Mouse (Mus musculus) lung, embryonic 14.5 days (tissue): Measurements from ENCODE around the gene Hist1h3g. TPM values are rescaled to one million over a fixed set of nuclear protein-coding genes. Genes with fewer than 3 reads are reported as not detected.

Experiments used
- ATAC-seq: fragments of 200-750 bp; cut with Nextera tagmentation; 2 replicates; pipeline ENCODE4 v1.8.0; 2017; ENCODE audit warnings: mild to moderate bottlenecking, moderate TSS enrichment, moderate library complexity; ENCODE audit not compliant: insufficient read depth
- DNase-seq: peaks from one replicate; pipeline ENCODE4 v3.0.0-alpha.2; 2015
- H3K27ac ChIP-seq: fragments of 300-500 bp; sonication (generic); 2 replicates; pipeline ENCODE4 v1.5.1; 2014; ENCODE audit warnings: low read depth, mild to moderate bottlenecking, moderate library complexity
- H3K27me3 ChIP-seq: fragments of 300-500 bp; sonication (generic); 2 replicates; pipeline ENCODE4 v1.6.1; 2014; ENCODE audit warnings: low read length, control low read depth; ENCODE audit not compliant: insufficient read depth
- H3K36me3 ChIP-seq: fragments of 300-500 bp; sonication (generic); 2 replicates; pipeline ENCODE4 v1.6.1; 2014; ENCODE audit warnings: control low read depth; ENCODE audit not compliant: insufficient read depth
- H3K4me1 ChIP-seq: fragments of 300-500 bp; sonication (generic); 2 replicates; pipeline ENCODE4 v1.6.1; 2014; ENCODE audit warnings: antibody characterized with exemption, control low read depth; ENCODE audit not compliant: insufficient read depth
- H3K4me2 ChIP-seq: fragments of 300-500 bp; sonication (generic); 2 replicates; pipeline ENCODE4 v1.6.1; 2014; ENCODE audit warnings: mild to moderate bottlenecking
- H3K4me3 ChIP-seq: fragments of 300-500 bp; sonication (generic); 2 replicates; pipeline ENCODE4 v1.5.1; 2014; ENCODE audit warnings: low read depth, low read length
- H3K9ac ChIP-seq: fragments of 300-500 bp; sonication (generic); 2 replicates; pipeline ENCODE4 v1.6.1; 2014
- H3K9me3 ChIP-seq: fragments of 300-500 bp; sonication (generic); 2 replicates; pipeline ENCODE4 v1.6.1; 2016; ENCODE audit warnings: low read depth, low read length, control low read depth
- CTCF ChIP-seq: IDR thresholded peaks from 2 replicates; pipeline ENCODE4 v1.5.1; 2016; ENCODE audit warnings: antibody characterized with exemption, low read depth
- WGBS: fragments of 180-500 bp; shearing (Covaris S2); extraction: QIAGEN DNeasy Blood & Tissue Kit; methylation state at CpG from one replicate; pipeline ENCODE4 v1.1.7; 2014; 5-methylcytosine and 5-hydroxymethylcytosine counted together
- polyA plus RNA-seq: library from polyadenylated mRNA; unstranded; fragments of >200 nt; fragmentation: Nextera tagmentation; extraction: Ambion mirVana; gene quantifications from 2 replicates; pipeline ENCODE4 v1.2.1, GENCODE M21; 2014

Gene Hist1h3g
- polyA plus RNA-seq, 1 experiment from 2014 or later, result 6.6 TPM

DNA sequence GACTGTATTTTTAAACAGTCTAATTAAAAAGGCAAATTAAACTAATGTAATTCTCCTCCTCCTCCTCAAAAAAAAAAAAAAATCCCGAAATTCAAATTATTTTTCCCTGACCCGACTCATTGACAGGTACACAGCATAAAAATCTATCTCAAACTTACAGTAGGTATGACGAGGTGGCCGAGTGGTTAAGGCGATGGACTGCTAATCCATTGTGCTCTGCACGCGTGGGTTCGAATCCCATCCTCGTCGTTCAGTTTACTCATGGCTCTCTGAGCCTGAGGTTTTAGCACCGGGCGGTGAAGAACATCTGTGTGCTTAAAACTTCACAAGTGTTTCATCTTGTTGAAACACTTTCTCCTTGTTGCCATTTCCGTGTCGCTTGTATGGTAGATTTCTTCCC, 13.5 kb upstream of the Hist1h3g start:
- H3K27ac ChIP-seq, result no peak overlapping the region
- no peak for TF ChIP-seq CTCF
- peak overlapping the region; percentile 53 for H3K4me2 ChIP-seq
- H3K9me3 ChIP-seq, result no peaks in the 10 kb centered on the region
- DNase-seq (peak; percentile 91), ATAC-seq (peak; percentile 49; the same call in 1 of the 2 replicates)
- no peak overlapping the region for H3K9ac ChIP-seq
- no peaks in the 10 kb centered on the region for H3K36me3 ChIP-seq
- WGBS, result under 1% methylated on average over 14 of the region's 14 CpGs
- peak overlapping the region; percentile 15 for H3K4me3 ChIP-seq
- no peaks in the 10 kb centered on the region for H3K27me3 ChIP-seq
- H3K4me1 ChIP-seq, result 0 out of 2 replicates have a peak, but pooled peaks cover 4% of the 10 kb centered on the region

DNA sequence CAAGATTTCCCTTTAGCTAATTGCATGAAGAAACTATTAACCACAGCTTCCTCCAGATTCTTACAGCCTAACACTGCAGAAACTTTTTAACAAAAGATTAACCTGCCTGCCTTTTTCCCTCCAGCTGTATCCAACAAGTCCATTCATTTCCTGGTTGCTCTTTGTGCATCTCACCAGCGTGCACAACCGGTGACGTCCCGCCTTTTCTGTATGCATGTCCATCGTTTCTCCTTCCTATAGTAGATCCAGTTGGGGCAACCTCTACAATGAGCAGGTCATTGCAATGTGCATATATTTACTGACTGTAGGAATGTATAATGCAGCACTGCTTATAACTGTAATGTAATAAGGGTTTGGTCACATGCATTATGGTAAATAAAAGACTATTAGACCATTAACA, 11.2 kb upstream of the Hist1h3g start:
- H3K36me3 ChIP-seq, result no peaks in the 10 kb centered on the region
- H3K4me1 ChIP-seq, result 0 out of 2 replicates have a peak, but pooled peaks cover 10% of the 10 kb centered on the region
- no peaks in the 10 kb centered on the region for H3K9me3 ChIP-seq
- no peak overlapping the region for H3K4me3 ChIP-seq
- DNase-seq (no peak), ATAC-seq (no peak)
- no peaks in the 10 kb centered on the region for H3K27me3 ChIP-seq
- WGBS, result 48% methylated on average over 5 of the region's 5 CpGs
- H3K4me2 ChIP-seq, result no peak overlapping the region
- no peak overlapping the region for H3K27ac ChIP-seq
- no peak overlapping the region for H3K9ac ChIP-seq
- no peak for TF ChIP-seq CTCF

DNA sequence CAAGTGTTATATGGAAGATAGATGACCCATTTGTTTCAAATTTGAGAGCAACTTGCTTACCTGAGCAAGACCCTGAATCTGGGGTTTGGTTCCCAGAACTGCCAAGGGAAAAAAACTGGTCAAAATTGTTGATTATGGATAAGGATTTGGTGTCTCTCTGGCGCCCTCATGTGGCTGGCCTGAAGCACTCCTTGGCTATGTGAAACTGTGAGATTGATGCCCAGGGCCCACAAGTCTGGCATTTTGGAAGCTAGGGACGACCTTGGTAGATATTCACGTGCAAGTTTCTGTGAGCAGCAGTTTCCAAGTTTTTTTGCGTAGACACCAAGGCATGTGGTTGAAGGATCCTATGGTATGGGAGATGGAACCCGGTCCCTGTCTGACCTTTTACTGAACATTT, 10.6 kb upstream of the Hist1h3g start:
- Histone ChIP-seq H3K27ac (no peak overlapping the region), H3K4me2 (0 out of 2 replicates have a peak overlapping the region, but pooled peaks have one; percentile 20), H3K4me3 (no peak overlapping the region), H3K27me3 (no peaks in the 10 kb centered on the region), H3K9me3 (no peaks in the 10 kb centered on the region), H3K9ac (no peak overlapping the region), H3K4me1 (0 out of 2 replicates have a peak, but pooled peaks cover 10% of the 10 kb centered on the region), H3K36me3 (no peaks in the 10 kb centered on the region)
- WGBS, result 5% methylated on average over 5 of the region's 5 CpGs
- peak; percentile 88 for TF ChIP-seq CTCF
- DNase-seq (peak; percentile 90), ATAC-seq (no peak; the same call in 1 of the 2 replicates)

DNA sequence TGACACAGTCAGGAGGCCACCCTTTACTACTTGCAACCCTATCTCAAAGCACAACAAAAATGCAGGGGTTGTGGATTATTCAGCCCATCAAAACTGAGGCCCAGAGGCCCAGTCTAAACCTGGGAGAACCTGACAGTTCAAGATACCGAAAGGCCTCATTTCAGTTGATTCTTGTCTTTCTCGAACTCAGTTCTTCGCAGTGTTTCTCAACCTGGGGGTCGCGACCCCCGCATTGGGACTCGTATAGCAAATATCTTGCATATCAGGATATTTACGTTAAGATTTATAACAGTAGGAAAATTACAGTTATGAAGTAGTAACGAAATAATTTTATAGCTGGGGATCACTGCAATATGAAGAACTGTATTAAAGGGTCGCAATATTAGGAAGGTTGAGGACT, 9.3 kb upstream of the Hist1h3g start:
- Histone ChIP-seq H3K4me3 (peak overlapping the region; percentile 36), H3K36me3 (no peaks in the 10 kb centered on the region), H3K4me2 (peak overlapping the region; percentile 53), H3K27ac (no peak overlapping the region), H3K9ac (peak overlapping the region; percentile 13; the same call in 1 of the 2 replicates), H3K4me1 (0 out of 2 replicates have a peak, but pooled peaks cover 10% of the 10 kb centered on the region), H3K9me3 (no peaks in the 10 kb centered on the region), H3K27me3 (no peaks in the 10 kb centered on the region)
- TF ChIP-seq CTCF, result no peak
- DNase-seq, result peak; percentile 74
- 1% methylated on average over 10 of the region's 10 CpGs for WGBS
- no peak for ATAC-seq

DNA sequence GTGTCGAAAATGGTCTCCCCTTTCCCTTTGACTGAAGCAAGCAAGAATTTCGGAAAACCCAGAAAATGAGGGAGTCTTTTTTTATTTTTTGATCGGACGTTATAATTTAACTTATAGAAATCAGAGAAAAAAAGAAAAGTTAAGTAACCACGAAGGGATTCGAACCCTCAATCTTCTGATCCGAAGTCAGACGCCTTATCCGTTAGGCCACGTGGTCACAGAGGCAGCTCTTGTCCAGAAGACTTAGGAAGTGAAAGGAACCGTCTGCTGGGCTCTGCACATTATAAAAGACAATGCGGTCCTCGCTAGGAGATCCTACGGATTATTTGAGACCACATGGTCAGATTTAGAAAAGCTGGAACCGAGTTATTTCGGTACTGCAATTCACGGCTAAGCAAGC, 8.9 kb upstream of the Hist1h3g start:
- WGBS, result under 1% methylated on average over 17 of the region's 17 CpGs
- peak overlapping the region; percentile 48 for H3K27ac ChIP-seq
- ATAC-seq (peak; percentile 28; the same call in 1 of the 2 replicates), DNase-seq (peak; percentile 99)
- H3K4me3 ChIP-seq, result peak overlapping the region; percentile 36
- peak overlapping the region; percentile 38 for H3K9ac ChIP-seq
- no peak for TF ChIP-seq CTCF
- H3K9me3 ChIP-seq, result no peaks in the 10 kb centered on the region
- 0 out of 2 replicates have a peak, but pooled peaks cover 10% of the 10 kb centered on the region for H3K4me1 ChIP-seq
- H3K36me3 ChIP-seq, result no peaks in the 10 kb centered on the region
- H3K4me2 ChIP-seq, result peak overlapping the region; percentile 53
- no peaks in the 10 kb centered on the region for H3K27me3 ChIP-seq

DNA sequence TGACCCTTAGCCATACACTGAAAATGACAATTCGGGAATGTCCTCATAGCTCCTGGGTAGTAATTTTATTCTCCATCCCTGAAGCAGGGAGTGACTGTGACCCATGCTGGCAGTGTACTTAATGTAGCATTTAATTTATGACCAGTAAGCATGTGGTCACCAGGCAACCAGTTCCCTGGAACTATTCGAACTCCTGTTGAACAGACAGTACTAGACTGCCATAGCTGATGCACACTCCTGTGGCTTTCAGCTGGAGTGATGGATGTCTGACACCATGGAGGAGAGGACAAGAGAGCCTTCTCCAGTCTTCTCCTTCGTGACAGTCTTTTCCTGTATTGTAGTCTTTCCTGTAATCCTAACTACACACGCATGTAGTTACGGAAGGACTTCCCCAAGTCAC, 6.2 kb upstream of the Hist1h3g start:
- ATAC-seq (no peak), DNase-seq (no peak)
- no peaks in the 10 kb centered on the region for H3K36me3 ChIP-seq
- peak overlapping the region; percentile 19; the same call in 1 of the 2 replicates for H3K27ac ChIP-seq
- H3K4me3 ChIP-seq, result no peak overlapping the region
- H3K4me1 ChIP-seq, result peaks cover 19% of the 10 kb centered on the region; the same call in 1 of the 2 replicates
- 67% methylated on average over 5 of the region's 5 CpGs for WGBS
- H3K9ac ChIP-seq, result no peak overlapping the region
- TF ChIP-seq CTCF, result no peak
- H3K9me3 ChIP-seq, result no peaks in the 10 kb centered on the region
- no peaks in the 10 kb centered on the region for H3K27me3 ChIP-seq
- H3K4me2 ChIP-seq, result peak overlapping the region; percentile 63

DNA sequence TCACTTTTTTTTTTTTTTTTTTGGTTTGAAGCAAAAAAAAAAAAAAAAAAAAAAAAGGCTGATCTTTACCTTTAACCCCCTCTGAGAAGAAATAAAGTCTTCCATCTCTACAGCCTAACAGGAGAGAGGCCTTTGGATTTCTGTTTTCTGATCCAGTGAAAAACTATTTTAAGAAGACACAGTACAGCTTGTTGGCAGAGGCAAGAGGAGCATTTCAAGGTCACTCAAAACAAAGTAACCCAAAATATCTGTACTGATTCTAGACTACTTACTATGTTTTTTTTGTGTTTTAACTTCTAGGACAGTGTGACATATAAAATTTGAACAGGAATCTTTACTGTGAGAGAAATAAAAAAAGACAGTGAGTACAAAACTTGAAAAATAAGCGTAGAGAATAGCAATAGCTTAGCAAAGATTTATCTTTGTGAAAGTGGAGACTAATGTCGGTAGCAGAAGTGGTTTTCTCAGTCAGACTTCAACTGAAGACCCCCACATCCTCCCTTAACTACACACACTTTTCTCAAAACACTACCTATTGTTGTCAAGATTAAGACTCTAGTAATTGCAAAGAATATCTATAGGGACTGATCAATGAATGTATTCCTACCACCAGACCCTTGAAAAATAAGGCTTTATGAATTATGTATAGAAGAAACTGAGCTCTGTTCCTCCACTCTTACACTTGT, 5.6 kb upstream of the Hist1h3g start:
- H3K9me3 ChIP-seq, result no peaks in the 10 kb centered on the region
- TF ChIP-seq CTCF, result no peak
- DNase-seq (peak; percentile 30), ATAC-seq (no peak)
- peak overlapping the region; percentile 53 for H3K4me3 ChIP-seq
- H3K27me3 ChIP-seq, result no peaks in the 10 kb centered on the region
- H3K9ac ChIP-seq, result peak overlapping the region; percentile 89
- H3K27ac ChIP-seq, result peak overlapping the region; percentile 99
- H3K4me2 ChIP-seq, result peak overlapping the region; percentile 63
- WGBS, result 10% methylated on average over 2 of the region's 2 CpGs
- no peaks in the 10 kb centered on the region for H3K36me3 ChIP-seq
- peaks cover 19% of the 10 kb centered on the region; the same call in 1 of the 2 replicates for H3K4me1 ChIP-seq
